Mouse (Mus musculus) C2C12 (cell line): ENCODE data around the gene Psmd9. TPM values are rescaled to one million over a fixed set of nuclear protein-coding genes. Genes with fewer than 3 reads are reported as not detected.

Experiments
- H3K27me3 ChIP-seq: one replicate; pipeline ENCODE4 v1.6.1; 2011; ENCODE audit not compliant: control insufficient read depth, insufficient read depth, insufficient read length
- H3K36me3 ChIP-seq: one replicate; pipeline ENCODE4 v1.6.1; 2011; ENCODE audit not compliant: control insufficient read depth, insufficient read depth
- H3K4me3 ChIP-seq: one replicate; pipeline ENCODE4 v1.5.1; 2011; ENCODE audit warnings: mild to moderate bottlenecking, control low read depth; ENCODE audit not compliant: poor library complexity, insufficient read depth, severe bottlenecking
- H3K79me2 ChIP-seq: one replicate; pipeline ENCODE4 v1.6.1; 2011; ENCODE audit not compliant: control insufficient read depth, insufficient read depth
- H3K79me3 ChIP-seq: one replicate; pipeline ENCODE4 v1.6.1; 2011; ENCODE audit warnings: low read depth, control low read depth
- H3ac ChIP-seq: one replicate; pipeline ENCODE3; 2011; ENCODE audit warnings: low read depth; ENCODE audit not compliant: control insufficient read depth, insufficient read length
- CEBPB ChIP-seq: IDR thresholded peaks from one replicate; pipeline ENCODE4 v1.6.1; 2011; ENCODE audit warnings: low read depth, mild to moderate bottlenecking, control low read depth, moderate library complexity
- CTCF ChIP-seq: IDR thresholded peaks from one replicate; pipeline ENCODE4 v1.5.1; 2011; ENCODE audit not compliant: control insufficient read depth, insufficient read depth, insufficient read length
- FOSL1 ChIP-seq: IDR thresholded peaks from one replicate; pipeline ENCODE4 v1.8.0; 2011; ENCODE audit warnings: mild to moderate bottlenecking, low read length; ENCODE audit not compliant: poor library complexity, insufficient read depth, severe bottlenecking
- MAX ChIP-seq: IDR thresholded peaks from one replicate; pipeline ENCODE4 v1.6.1; 2011; ENCODE audit warnings: mild to moderate bottlenecking, control low read depth
- MYOD1 ChIP-seq: IDR thresholded peaks from one replicate; pipeline ENCODE4 v1.6.1; 2011; ENCODE audit warnings: low read depth; ENCODE audit not compliant: control insufficient read depth, insufficient read length
- MYOG ChIP-seq: IDR thresholded peaks from one replicate; pipeline ENCODE4 v1.6.1; 2011; ENCODE audit not compliant: control insufficient read depth, insufficient read length; ENCODE audit errors: extremely low read depth
- USF1 ChIP-seq: IDR thresholded peaks from one replicate; pipeline ENCODE4 v1.6.1; 2011; ENCODE audit warnings: low read depth, mild to moderate bottlenecking, control low read depth, moderate library complexity
- polyA plus RNA-seq: library from polyadenylated mRNA; unstranded; fragments of >200 nt; fragmentation: generic; extraction: Trizol; gene quantifications from one replicate; pipeline ENCODE4 v1.2.1, GENCODE M21; 2012; ENCODE audit warnings: missing spikeins

Psmd9 gene
- polyA plus RNA-seq, 1 experiment: 33.2 TPM

DNA sequence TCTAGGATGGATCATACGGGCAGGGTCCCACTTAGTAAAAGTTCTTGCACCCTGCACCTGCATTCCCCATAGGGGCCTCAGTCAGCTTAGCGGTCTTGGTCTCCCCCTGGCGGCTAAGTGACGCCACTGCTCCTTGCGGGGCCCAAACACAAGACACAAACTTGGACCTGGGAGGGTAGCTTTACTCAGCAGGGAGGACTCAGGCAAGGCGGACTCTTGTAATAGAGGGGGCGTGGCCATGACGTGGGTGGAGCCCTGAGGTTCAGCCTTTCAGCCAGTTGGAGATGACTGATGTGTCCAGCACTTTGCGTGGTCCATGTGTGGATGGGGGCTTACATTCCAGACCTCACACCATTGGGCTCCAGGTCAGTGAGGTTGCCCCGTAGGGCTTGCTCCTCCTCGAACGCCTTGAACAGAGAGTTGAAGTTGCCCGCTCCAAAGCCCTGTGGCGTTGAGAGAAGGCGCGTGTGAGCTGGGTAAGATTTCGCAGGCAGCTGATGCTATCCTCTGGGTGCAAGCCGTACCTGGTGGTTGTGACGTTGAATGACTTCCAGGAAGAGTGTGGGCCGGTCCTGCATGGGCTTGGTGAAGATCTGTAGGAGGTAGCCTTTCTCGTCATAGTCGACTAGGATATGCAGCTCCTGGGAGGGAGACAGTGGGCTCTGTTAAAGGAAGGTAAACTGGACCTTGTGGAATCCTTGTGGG lies 2.6 kb downstream of the Psmd9 start:
- Histone ChIP-seq H3K4me3 (no peak overlapping the region), H3K79me3 (no peaks in the 10 kb centered on the region), H3K27me3 (peaks cover 8% of the 10 kb centered on the region), H3K36me3 (no peaks in the 10 kb centered on the region), H3ac (no peak overlapping the region), H3K79me2 (no peaks in the 10 kb centered on the region)
- TF ChIP-seq CTCF: peak; percentile 80
- TF ChIP-seq CEBPB: no peak

- Histone ChIP-seq H3K79me2 (no peaks in the 10 kb centered on the region), H3K4me3 (no peak overlapping the region), H3ac (no peak overlapping the region), H3K36me3 (no peaks in the 10 kb centered on the region), H3K27me3 (peaks cover 26% of the 10 kb centered on the region), H3K79me3 (no peaks in the 10 kb centered on the region)
- TF ChIP-seq FOSL1: no peak
- no peak for TF ChIP-seq MYOD1
- TF ChIP-seq MYOG: no peak
- TF ChIP-seq CTCF: no peak
- TF ChIP-seq CEBPB: no peak
- TF ChIP-seq USF1: no peak
- TF ChIP-seq MAX: no peak
Measured at GRCm38 (mm10) chr5:123178792-123179191, 9.6 kb downstream of the Psmd9 start.

GRCm38 (mm10) chr5:123180390-123180789 lies 11.2 kb downstream of the Psmd9 start:
- Histone ChIP-seq H3K27me3 (peaks cover 26% of the 10 kb centered on the region), H3K4me3 (no peak overlapping the region), H3K79me3 (no peaks in the 10 kb centered on the region), H3K79me2 (no peaks in the 10 kb centered on the region), H3K36me3 (no peaks in the 10 kb centered on the region), H3ac (no peak overlapping the region)
- no peak for TF ChIP-seq MYOD1
- no peak for TF ChIP-seq USF1
- TF ChIP-seq CEBPB: no peak
- no peak for TF ChIP-seq FOSL1
- no peak for TF ChIP-seq MAX
- TF ChIP-seq MYOG: no peak
- TF ChIP-seq CTCF: no peak

GRCm38 (mm10) chr5:123181536-123181935 lies 12.3 kb downstream of the Psmd9 start:
- TF ChIP-seq CTCF (no peak), USF1 (no peak), FOSL1 (no peak)
- Histone ChIP-seq H3ac (no peak overlapping the region), H3K4me3 (no peak overlapping the region), H3K27me3 (peaks cover 19% of the 10 kb centered on the region), H3K36me3 (no peaks in the 10 kb centered on the region), H3K79me3 (no peaks in the 10 kb centered on the region), H3K79me2 (no peaks in the 10 kb centered on the region)

DNA sequence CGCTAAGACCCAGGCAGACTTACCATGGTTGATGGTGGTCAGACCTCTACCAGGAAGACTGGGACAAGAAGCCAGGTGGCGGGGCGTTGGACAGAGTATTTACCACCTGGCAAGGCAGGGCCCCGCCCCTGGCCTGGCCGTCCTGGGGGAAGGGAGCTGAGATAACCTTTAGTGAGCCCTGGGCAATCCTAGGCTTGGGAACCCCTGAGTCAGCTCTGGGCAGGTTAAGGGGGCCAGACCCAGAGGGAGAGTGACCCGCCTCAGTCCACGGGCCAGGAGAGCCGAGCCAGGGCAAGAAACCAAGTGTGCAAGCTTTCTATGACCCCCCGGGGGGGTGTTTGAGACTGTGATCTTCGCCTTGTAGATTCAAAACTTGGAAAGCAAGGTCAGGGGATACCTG lies 13.4 kb downstream of the Psmd9 start, which contains the start of gene Hpd:
Hpd (minus strand) TSS at position 77 of the 400 bp plus-strand sequence.
- no peaks in the 10 kb centered on the region for H3K36me3 ChIP-seq
- H3K79me2 ChIP-seq: no peaks in the 10 kb centered on the region
- H3K79me3 ChIP-seq: no peaks in the 10 kb centered on the region
- H3K27me3 ChIP-seq: peaks cover 11% of the 10 kb centered on the region
- H3K4me3 ChIP-seq: no peak within 1 kb of the TSS
- no peak for TF ChIP-seq CEBPB
- TF ChIP-seq MYOD1: no peak
- TF ChIP-seq FOSL1: no peak
- no peak for TF ChIP-seq MAX
- TF ChIP-seq USF1: no peak
- no peak for TF ChIP-seq CTCF
- TF ChIP-seq MYOG: no peak
- no peak within 1 kb of the TSS for H3ac ChIP-seq

- H3K27me3 ChIP-seq: peaks cover 9% of the 10 kb centered on the region
- H3K79me2 ChIP-seq: no peaks in the 10 kb centered on the region
- no peaks in the 10 kb centered on the region for H3K36me3 ChIP-seq
- no peak overlapping the region for H3ac ChIP-seq
- H3K79me3 ChIP-seq: no peaks in the 10 kb centered on the region
- TF ChIP-seq USF1 (no peak), MYOD1 (no peak), MAX (no peak), CTCF (no peak), CEBPB (no peak), MYOG (no peak), FOSL1 (no peak)
- no peak overlapping the region for H3K4me3 ChIP-seq
Measured at GRCm38 (mm10) chr5:123185966-123186365, 16.8 kb downstream of the Psmd9 start.
